Mouse (Mus musculus) left cerebral cortex, adult 8-10 months (tissue): Measurements from ENCODE around the gene Sec13. TPM values are rescaled to one million over a fixed set of nuclear protein-coding genes. Genes with fewer than 3 reads are reported as not detected.
"Not testable (repeated sequence)": the region's sequence is repeated elsewhere in the genome, so short reads cannot be mapped to it uniquely, and the experiment has no call there.

Experiments
- DNase-seq, 2 experiments: peaks; one replicate each; pipeline ENCODE4 v3.0.0; 2022; ENCODE audit warnings: low spot score in 2 of 2
- total RNA-seq, 4 experiments: library from RNA; stranded (reverse); gene quantifications; 2 replicates each; pipeline ENCODE4 v1.2.4; 2022

Gene Sec13
- total RNA-seq = 10 to 100 TPM; 62.3 to 72.8 (median 68.6) TPM

- DNase-seq = peak; percentile 77 to 81
These were observed at the start of gene Sec13 for GRCm38 (mm10) chr6:113740236-113741217. Sec13 (minus strand) TSS chr6:113740743.

- no peak for DNase-seq
These were observed 47.0 kb upstream of the Sec13 start for GRCm38 (mm10) chr6:113787459-113787968.

GRCm38 (mm10) chr6:113785658-113786057 lies 45.1 kb upstream of the Sec13 start:
- DNase-seq = no peak

DNA sequence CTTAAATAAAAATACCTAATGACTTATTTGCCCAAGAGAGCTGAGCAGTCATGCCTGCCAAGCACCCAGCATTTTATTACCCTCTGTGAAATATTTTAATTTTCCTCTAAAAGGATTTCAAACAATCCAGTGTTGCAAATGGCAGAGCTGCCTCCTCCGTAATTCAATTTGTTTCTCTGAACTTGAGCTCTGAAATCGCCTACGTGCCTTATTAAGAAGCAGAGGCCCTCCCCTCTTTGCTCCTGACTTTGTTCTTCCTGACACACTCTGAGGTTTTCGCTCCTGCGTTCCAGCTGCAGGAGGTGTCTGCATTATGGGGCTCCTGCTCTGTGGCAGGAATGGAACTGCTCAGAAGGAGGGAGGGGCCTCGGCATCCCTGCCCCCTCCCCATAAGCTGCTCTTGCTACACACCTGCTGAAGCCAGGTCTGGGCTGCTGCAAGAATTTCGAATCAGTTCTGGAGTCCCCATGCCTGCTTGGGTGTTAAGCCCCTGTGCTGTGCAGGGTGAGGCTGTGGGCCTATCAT lies 37.7 kb upstream of the Sec13 start:
- no peak for DNase-seq

DNA sequence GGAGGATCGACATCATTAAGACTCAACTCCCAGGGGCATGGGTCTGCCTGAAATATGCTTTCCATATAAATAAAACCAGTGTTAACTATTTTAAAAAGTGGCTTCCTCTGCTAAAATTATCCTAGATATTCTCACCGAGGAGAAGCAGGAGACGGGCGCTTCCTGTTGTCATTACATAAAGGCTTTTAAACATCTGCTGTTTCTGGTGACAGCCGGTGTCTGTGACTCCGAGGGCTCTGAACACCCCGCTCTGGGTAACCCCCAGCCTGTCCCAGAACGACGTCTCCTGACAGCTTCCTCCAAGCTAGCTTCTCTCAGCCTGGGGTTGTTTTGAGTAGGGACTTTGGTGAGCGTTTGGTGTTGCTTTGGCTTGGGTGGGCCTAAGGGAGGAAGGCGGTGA lies 28.3 kb upstream of the Sec13 start:
- DNase-seq = peak in 1 of 2 experiments; percentile 42

- no peak for DNase-seq
These were observed 21.1 kb upstream of the Sec13 start for GRCm38 (mm10) chr6:113761644-113762043.

DNA sequence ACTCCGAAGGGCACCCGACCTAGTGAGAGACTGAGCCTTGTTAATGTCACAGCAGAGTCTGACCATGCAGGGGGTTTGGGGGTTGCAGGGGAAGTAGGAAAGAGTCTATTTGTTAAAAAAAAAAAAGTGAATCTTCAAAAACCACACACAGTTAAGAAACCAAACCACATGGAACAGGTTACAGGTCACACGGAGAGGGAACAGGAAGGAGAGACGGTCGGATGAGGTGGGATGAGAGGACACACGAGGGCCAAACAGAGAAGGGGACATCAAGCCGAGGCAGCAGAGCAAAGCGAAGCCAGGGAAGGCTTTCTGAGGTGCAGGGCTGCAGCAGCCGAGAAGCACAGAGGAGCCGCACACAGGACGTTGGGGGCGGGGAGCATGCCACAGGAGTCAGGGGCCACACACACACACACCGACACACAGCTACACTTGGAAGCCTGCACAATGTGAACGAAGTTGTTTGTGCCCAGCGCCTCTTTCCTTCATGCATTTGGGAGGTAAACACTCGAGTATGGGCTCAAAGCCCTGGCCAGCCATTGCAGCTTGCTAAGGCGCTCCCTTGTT lies 8.7 kb upstream of the Sec13 start:
- DNase-seq = no peak

DNA sequence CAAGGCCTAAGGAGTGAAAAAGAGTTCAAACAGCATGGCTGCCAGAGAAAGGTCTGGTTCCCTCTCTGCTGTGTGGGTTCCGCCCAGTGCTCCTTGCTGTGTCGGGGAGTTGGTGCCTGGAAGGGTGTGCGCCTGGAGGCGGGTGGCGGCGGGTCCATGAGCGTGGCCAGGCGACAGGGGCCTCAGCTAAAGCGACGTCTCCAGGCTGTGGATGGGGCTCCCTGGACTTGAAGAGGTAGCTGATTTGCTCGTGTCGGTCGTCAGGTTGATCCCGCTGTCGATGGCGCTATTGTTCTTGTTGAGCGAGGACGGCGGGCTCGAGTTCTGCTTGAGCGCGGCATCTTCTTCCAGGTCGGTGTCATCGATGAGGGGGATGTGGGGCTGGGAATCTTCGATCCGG lies 7.8 kb upstream of the Sec13 start:
- no peak for DNase-seq

- no peak for DNase-seq
These were observed 6.7 kb upstream of the Sec13 start for GRCm38 (mm10) chr6:113747284-113747683.

- no peak for DNase-seq
These were observed 4.6 kb upstream of the Sec13 start for GRCm38 (mm10) chr6:113745117-113745516.

DNA sequence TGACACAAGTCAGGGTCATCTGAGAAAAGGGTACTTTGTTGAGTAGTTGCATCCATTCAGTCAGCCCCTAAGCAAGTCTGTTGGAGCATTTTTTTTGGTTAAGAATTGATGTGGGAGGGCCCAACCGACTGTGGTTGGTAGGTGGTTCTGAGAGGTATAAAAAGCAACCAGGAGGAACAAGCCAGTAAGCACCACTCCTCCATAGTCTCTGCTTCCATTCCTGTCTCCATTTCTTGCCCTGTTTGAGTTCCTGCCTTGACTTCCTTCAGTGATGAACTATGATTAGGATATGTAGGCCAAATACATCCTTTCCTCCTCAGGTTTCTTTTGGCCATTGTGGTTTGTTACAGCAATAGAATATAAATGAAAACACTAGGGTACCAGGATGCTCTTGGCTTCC lies 2.6 kb upstream of the Sec13 start:
- no peak for DNase-seq

DNA sequence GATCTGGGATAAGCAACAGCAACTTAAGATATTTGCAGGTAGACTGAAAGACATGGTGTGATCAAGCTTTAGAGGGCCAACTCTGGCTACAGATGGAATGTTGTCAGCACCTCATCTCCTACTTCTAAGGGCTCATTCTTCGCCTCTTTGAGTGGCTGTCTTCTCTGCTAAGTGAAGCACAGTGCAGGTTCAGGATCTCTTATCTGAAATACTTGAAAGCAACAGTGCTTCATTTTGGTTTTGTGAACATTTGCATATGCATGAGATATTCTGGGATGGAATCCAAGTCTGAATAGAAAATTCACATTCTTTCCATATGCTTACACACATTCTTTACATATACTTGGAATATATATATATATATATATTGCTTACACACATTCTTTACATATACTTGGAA lies 1.8 kb upstream of the Sec13 start:
- DNase-seq = no peak

DNA sequence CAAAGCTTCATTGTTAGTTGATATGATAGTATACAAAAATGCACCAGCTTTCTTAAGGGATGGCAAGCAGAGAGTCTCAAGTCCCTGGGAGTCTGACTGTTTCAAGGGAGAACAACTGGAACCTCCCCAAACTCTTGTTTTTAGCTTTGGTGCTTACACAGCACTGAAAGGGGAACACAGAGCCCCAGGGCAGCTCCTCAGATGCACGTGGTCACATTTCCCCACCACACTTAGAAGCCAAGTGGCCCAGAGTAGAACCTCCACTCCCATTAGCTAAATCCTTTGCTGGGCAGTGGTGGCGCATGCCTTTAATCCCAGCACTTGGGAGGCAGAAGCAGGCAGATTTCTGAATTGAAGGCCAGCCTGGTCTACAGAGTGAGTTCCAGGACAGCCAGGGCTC lies 882 bp upstream of the Sec13 start:
- DNase-seq = no peak

- DNase-seq = no peak
These were observed 3.1 kb downstream of the Sec13 start for GRCm38 (mm10) chr6:113737318-113738046.

GRCm38 (mm10) chr6:113731296-113731695 lies 9.2 kb downstream of the Sec13 start:
- no peak for DNase-seq

DNA sequence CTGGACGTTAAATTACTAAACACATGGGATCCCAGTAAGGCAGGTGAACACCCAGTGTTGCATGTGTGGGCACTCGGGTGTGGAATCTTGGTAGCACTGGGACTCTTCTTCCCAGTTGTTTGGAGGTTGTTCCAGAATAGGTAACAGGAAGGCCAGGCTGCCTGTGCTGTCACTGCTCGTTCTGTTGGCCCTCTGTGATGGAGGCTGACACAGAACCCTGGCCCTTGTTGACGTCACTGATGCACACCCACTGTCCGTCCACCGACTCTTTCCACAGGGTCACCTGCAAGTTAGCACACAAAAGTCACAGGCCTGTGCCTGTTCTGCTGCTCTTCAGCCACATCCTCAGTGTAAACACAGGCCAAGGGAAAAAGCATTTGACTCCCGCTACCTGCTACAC lies 12.4 kb downstream of the Sec13 start:
- no peak for DNase-seq

DNA sequence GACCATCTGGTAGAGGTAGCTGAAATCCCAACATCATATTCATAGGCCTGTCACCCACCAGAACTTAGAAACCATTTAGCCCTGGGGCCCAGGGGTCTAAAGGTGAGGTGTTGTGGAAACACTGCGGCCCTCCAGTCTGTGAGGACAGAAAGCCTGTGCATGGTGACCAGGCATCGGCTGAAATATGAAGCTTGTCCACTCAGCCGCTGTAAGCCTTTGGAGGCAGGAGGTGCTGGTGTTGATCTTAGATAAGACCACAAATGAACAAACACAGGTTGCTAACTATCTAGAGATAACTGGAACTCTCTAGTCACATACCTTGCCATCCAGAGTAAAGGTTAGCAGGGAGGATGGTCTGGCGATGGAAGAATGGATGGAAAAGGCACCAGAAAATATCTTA lies 19.5 kb downstream of the Sec13 start:
- no peak for DNase-seq

GRCm38 (mm10) chr6:113719878-113720277 lies 20.7 kb downstream of the Sec13 start, which contains the start of gene Ghrl:
Ghrl (minus strand) TSS chr6:113719880.
- DNase-seq = no peak

- DNase-seq = no peak
These were observed 23.0 kb downstream of the Sec13 start for GRCm38 (mm10) chr6:113717541-113717940.

DNA sequence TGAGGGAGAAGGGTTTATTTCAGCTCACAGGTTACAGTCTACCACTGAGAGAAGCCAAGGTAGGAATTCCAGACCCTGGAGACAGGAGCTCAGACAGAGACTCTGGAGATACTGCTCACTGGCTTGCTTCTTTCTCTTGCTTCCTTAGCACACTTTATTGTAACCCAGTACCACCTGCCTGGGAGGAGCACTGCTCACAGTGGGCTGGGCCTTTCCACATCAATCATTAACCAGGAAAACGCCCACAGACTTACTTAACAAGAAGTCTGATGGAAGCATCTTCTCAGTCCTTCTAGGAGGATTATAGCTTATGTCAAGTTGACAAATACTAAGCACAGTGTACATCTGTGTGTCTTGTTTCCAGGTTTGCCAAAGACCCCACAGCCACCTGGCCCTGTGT lies 25.7 kb downstream of the Sec13 start:
- no peak for DNase-seq

- no peak for DNase-seq
These were observed 26.3 kb downstream of the Sec13 start for GRCm38 (mm10) chr6:113714276-113714675.

- not testable (repeated sequence) for DNase-seq
These were observed 27.2 kb downstream of the Sec13 start for GRCm38 (mm10) chr6:113713389-113713788.
